Mouse (Mus musculus): Measurements from ENCODE around the gene D230025D16Rik.

GRCm38 (mm10) chr8:105270916-105271186 is 45.9 kb downstream of the D230025D16Rik start:
- TF ChIP-seq CTCF (conservative IDR thresholded peaks at IDR 0.05; ENCODE audit: low read length) (no peak), POU5F1 (IDR thresholded peaks at IDR 0.05; ENCODE audit: borderline replicate concordance, low read length) (no peak)

Measured in E14TG2a.4 (cell line).